Comparison of ENCODE assay signal across 8 mouse cellular contexts in genomic region chr8:124585718-124586425, GRCm38 (mm10). TPM values are rescaled to one million over a fixed set of nuclear protein-coding genes. Genes with fewer than 3 reads are reported as not detected.
DNase-seq lines count a peak whose midpoint lies in the region; ATAC-seq and TF ChIP-seq lines count a peak whose summit lies in the region.

No protein-coding gene starts in this region.

- no peak overlapping the region; the same call in 1 of the 2 replicates for H3K9ac ChIP-seq in liver, adult 2 months (ENCODE audit: low read depth, low read length)
- H3K9ac ChIP-seq in liver, embryonic 11.5 days (ENCODE audit: low read depth, low read length), result no peak overlapping the region
- H3K9ac ChIP-seq in heart, embryonic 14.5 days (ENCODE audit: low read length), result peak overlapping the region; percentile 23; the same call in 1 of the 2 replicates

- TF ChIP-seq CTCF in liver, adult 2 months (IDR thresholded peaks at IDR 0.05; ENCODE audit: low read depth, low read length), result no peak

- peak; percentile 4 for DNase-seq in CD4-positive, CD25-positive, alpha-beta regulatory T cell, adult 2 months (ENCODE audit: low read depth, low spot score)
- peak; percentile 69 for DNase-seq in liver, adult 2 months (ENCODE audit: extremely low read depth, low read depth, low spot score)
- DNase-seq in liver, embryonic 11.5 days (ENCODE audit: low spot score), result no peak
- DNase-seq in frontal cortex, adult 2 months (ENCODE audit: extremely low spot score in 1 of 2, low spot score in 1 of 2), result no peak

- no peak for TF ChIP-seq POLR2A in liver, adult 2 months (IDR thresholded peaks at IDR 0.05; ENCODE audit: extremely low read depth, insufficient read depth, low read length)

- WGBS in liver, adult 2 months, result 10% methylated on average over 3 of the region's 3 CpGs
- WGBS in liver, embryonic 11.5 days, result 43% methylated on average over 3 of the region's 3 CpGs
- 46% methylated on average over 3 of the region's 3 CpGs for WGBS in heart, embryonic 14.5 days

- no peaks in the 10 kb centered on the region for H3K36me3 ChIP-seq in liver, adult 2 months (ENCODE audit: control insufficient read depth, insufficient read depth, low read length)
- no peaks in the 10 kb centered on the region for H3K36me3 ChIP-seq in liver, embryonic 11.5 days (ENCODE audit: control insufficient read depth, insufficient read depth, low read length)
- no peaks in the 10 kb centered on the region for H3K36me3 ChIP-seq in heart, embryonic 14.5 days (ENCODE audit: control insufficient read depth, insufficient read depth, low read length)

- no peak overlapping the region; the same call in 1 of the 2 replicates for H3K27ac ChIP-seq in liver, adult 2 months (replicated peaks; ENCODE audit: insufficient read depth, low read depth, low read length)
- no peak overlapping the region for H3K27ac ChIP-seq in liver, embryonic 11.5 days (ENCODE audit: low read depth, low read length)
- H3K27ac ChIP-seq in heart, embryonic 14.5 days (replicated peaks in 1 of 2; ENCODE audit: control insufficient read depth in 1 of 2, insufficient read depth in 1 of 2, low read depth in 2 of 2, low read length in 2 of 2), result no peak overlapping the region

- H3K4me2 ChIP-seq in liver, embryonic 11.5 days, result no peak overlapping the region
- H3K4me2 ChIP-seq in heart, embryonic 14.5 days (ENCODE audit: low read length), result no peak overlapping the region

- H3K9me3 ChIP-seq in liver, embryonic 11.5 days (ENCODE audit: control insufficient read depth, low read length), result no peaks in the 10 kb centered on the region
- H3K9me3 ChIP-seq in heart, embryonic 14.5 days (ENCODE audit: control insufficient read depth, low read length), result no peaks in the 10 kb centered on the region

- H3K4me3 ChIP-seq in liver, adult 2 months (ENCODE audit: insufficient read depth, low read depth, low read length), result no peak overlapping the region
- no peak overlapping the region for H3K4me3 ChIP-seq in liver, embryonic 11.5 days (ENCODE audit: low read depth, low read length)
- H3K4me3 ChIP-seq in heart, embryonic 14.5 days (ENCODE audit: control insufficient read depth in 1 of 2, insufficient read depth in 1 of 2, low read depth in 1 of 2, low read length in 2 of 2), result no peak overlapping the region

- no peaks in the 10 kb centered on the region for H3K79me2 ChIP-seq in liver, adult 2 months (ENCODE audit: control insufficient read depth, insufficient read depth, low read length)

- H3K4me1 ChIP-seq in liver, adult 2 months (ENCODE audit: control insufficient read depth, insufficient read depth, low read length), result peaks cover 18% of the 10 kb centered on the region
- H3K4me1 ChIP-seq in liver, embryonic 11.5 days (replicated peaks; ENCODE audit: control insufficient read depth, insufficient read depth, low read length), result no peaks in the 10 kb centered on the region
- peaks cover 9 to 14% of the 10 kb centered on the region in 2 experiments for H3K4me1 ChIP-seq in heart, embryonic 14.5 days (ENCODE audit: control insufficient read depth in 2 of 2, insufficient read depth in 2 of 2, low read length in 2 of 2)

- H3K27me3 ChIP-seq in liver, adult 2 months (ENCODE audit: control insufficient read depth, insufficient read depth, low read length), result no peaks in the 10 kb centered on the region
- H3K27me3 ChIP-seq in liver, embryonic 11.5 days (replicated peaks; ENCODE audit: control insufficient read depth, insufficient read depth, low read length), result no peaks in the 10 kb centered on the region
- H3K27me3 ChIP-seq in heart, embryonic 14.5 days (ENCODE audit: control insufficient read depth, insufficient read depth, low read length), result no peaks in the 10 kb centered on the region

- ATAC-seq in CD4-positive, CD25-positive, alpha-beta regulatory T cell, adult 4 months, result no peak
- no peak for ATAC-seq in liver, embryonic 11.5 days (replicated peaks; ENCODE audit: low FRiP score)
- ATAC-seq in heart, embryonic 14.5 days (ENCODE audit: insufficient number of reproducible peaks, insufficient read depth, low FRiP score, low read depth), result peak; percentile 72; the same call in 1 of the 2 replicates
- peak; percentile 90 for ATAC-seq in megakaryocyte-erythroid progenitor cell, adult 5-6 weeks (replicated peaks; ENCODE audit: low FRiP score, low TSS enrichment, poor library complexity, severe bottlenecking)
- no peak for ATAC-seq in erythroid progenitor cell, adult 5-6 weeks (replicated peaks; ENCODE audit: low FRiP score, poor library complexity, severe bottlenecking)

RNA-seq across cellular contexts. Expression of gene Capn9, which starts 10.0 kb away (rescaled TPM):
- polyA plus RNA-seq in CD4-positive, CD25-positive, alpha-beta regulatory T cell, adult 4 months (2017; shearing (Covaris generic)), result not detected
- not detected in 2 replicates for total RNA-seq in liver, adult 2 months (2014; rRNA removed)
- polyA plus RNA-seq in liver, adult 2 months (2012; rRNA removed), result not detected in 2 replicates
- not detected in 2 replicates for polyA plus RNA-seq in liver, embryonic 11.5 days (2014; fragmentation: Nextera tagmentation; extraction: Ambion mirVana)
- polyA plus RNA-seq in heart, embryonic 14.5 days (2014; fragmentation: Nextera tagmentation; extraction: Ambion mirVana), result 0.14 and 0.22 TPM in 2 replicates
- not detected in 2 replicates for total RNA-seq in megakaryocyte-erythroid progenitor cell, adult 5-6 weeks (2014; fragmentation: Nextera tagmentation)
- not detected in 2 replicates for total RNA-seq in megakaryocyte-erythroid progenitor cell, adult 5-6 weeks (2017)
- polyA plus RNA-seq in frontal cortex, adult 2 months (2012; rRNA removed), result 0.06 and 0.11 TPM in 2 replicates
- not detected in 2 replicates for total RNA-seq in erythroid progenitor cell, adult 5-6 weeks (2015; ENCODE audit: low replicate concordance)
- not detected in 2 replicates for total RNA-seq in erythroid progenitor cell, adult 5-6 weeks (2017; ENCODE audit: low replicate concordance)

RNA-seq across cellular contexts. Expression of gene Agt, which starts 16.4 kb away (rescaled TPM):
- not detected for polyA plus RNA-seq in CD4-positive, CD25-positive, alpha-beta regulatory T cell, adult 4 months (2017; shearing (Covaris generic))
- total RNA-seq in liver, adult 2 months (2014; rRNA removed), result 419 and 551 TPM in 2 replicates
- 1,418 and 1,707 TPM in 2 replicates for polyA plus RNA-seq in liver, adult 2 months (2012; rRNA removed)
- polyA plus RNA-seq in liver, embryonic 11.5 days (2014; fragmentation: Nextera tagmentation; extraction: Ambion mirVana), result 14.5 and 15.2 TPM in 2 replicates
- polyA plus RNA-seq in heart, embryonic 14.5 days (2014; fragmentation: Nextera tagmentation; extraction: Ambion mirVana), result 1.1 and 1.3 TPM in 2 replicates
- total RNA-seq in megakaryocyte-erythroid progenitor cell, adult 5-6 weeks (2014; fragmentation: Nextera tagmentation), result not detected in 2 replicates
- not detected in 2 replicates for total RNA-seq in megakaryocyte-erythroid progenitor cell, adult 5-6 weeks (2017)
- polyA plus RNA-seq in frontal cortex, adult 2 months (2012; rRNA removed), result 18.1 and 20.1 TPM in 2 replicates
- total RNA-seq in erythroid progenitor cell, adult 5-6 weeks (2015; ENCODE audit: low replicate concordance), result 1.1 and 2.5 TPM in 2 replicates
- not detected in 2 replicates for total RNA-seq in erythroid progenitor cell, adult 5-6 weeks (2017; ENCODE audit: low replicate concordance)

Comparison
In these comparisons a context has a peak if more than half of its experiments do, and no peak if none do; other contexts are left out.
1. DNase-seq: peak in CD4-positive, CD25-positive, alpha-beta regulatory T cell, adult 2 months (single experiment) and liver, adult 2 months (single experiment); none in liver, embryonic 11.5 days (single experiment) and frontal cortex, adult 2 months (0 of 2).
2. RNA of gene Agt, which starts 16.4 kb away (polyA plus RNA-seq): 1,418 to 1,707 TPM in liver, adult 2 months; 18.1 to 20.1 TPM in frontal cortex, adult 2 months, 14.5 to 15.2 TPM in liver, embryonic 11.5 days, 1.1 to 1.3 TPM in heart, embryonic 14.5 days and not detected in CD4-positive, CD25-positive, alpha-beta regulatory T cell, adult 4 months; every median in the first group is over 10 times any median in the second.
3. ATAC-seq: peak in heart, embryonic 14.5 days (single experiment) and megakaryocyte-erythroid progenitor cell, adult 5-6 weeks (single experiment); none in CD4-positive, CD25-positive, alpha-beta regulatory T cell, adult 4 months (single experiment), liver, embryonic 11.5 days (single experiment) and erythroid progenitor cell, adult 5-6 weeks (single experiment).